Mouse (Mus musculus): ENCODE measurements around the gene Adrb1.

The Adrb1 gene

GRCm38 (mm10) chr19:56721387-56722211 is at the start of gene Adrb1:
Gene Adrb1, plus strand, starts transcription at chr19:56722199.
- peak; percentile 16 for DNase-seq (ENCODE audit: low read depth, low spot score)

- no peak for DNase-seq (ENCODE audit: low read depth, low spot score)
Observed at GRCm38 (mm10) chr19:56675690-56676089, 46.3 kb upstream of the Adrb1 start.

GRCm38 (mm10) chr19:56676506-56676905 is 45.5 kb upstream of the Adrb1 start:
- no peak for DNase-seq (ENCODE audit: low read depth, low spot score)

- no peak for DNase-seq (ENCODE audit: low read depth, low spot score)
Observed at GRCm38 (mm10) chr19:56677611-56678010, 44.4 kb upstream of the Adrb1 start.

- DNase-seq (ENCODE audit: low read depth, low spot score), result no peak
Observed at GRCm38 (mm10) chr19:56678516-56678915, 43.5 kb upstream of the Adrb1 start.

- DNase-seq (ENCODE audit: low read depth, low spot score), result peak; percentile 26
Observed at GRCm38 (mm10) chr19:56679213-56679965, 42.6 kb upstream of the Adrb1 start.

- DNase-seq (ENCODE audit: low read depth, low spot score), result no peak
Observed at GRCm38 (mm10) chr19:56679992-56680391, 42.0 kb upstream of the Adrb1 start.

- DNase-seq (ENCODE audit: low read depth, low spot score), result peak; percentile 44
Observed at GRCm38 (mm10) chr19:56682297-56682696, 39.7 kb upstream of the Adrb1 start.

- DNase-seq (ENCODE audit: low read depth, low spot score), result peak; percentile 42
Observed at GRCm38 (mm10) chr19:56682843-56683242, 39.2 kb upstream of the Adrb1 start.

- DNase-seq (ENCODE audit: low read depth, low spot score), result peak; percentile 56
Observed at GRCm38 (mm10) chr19:56685515-56685914, 36.5 kb upstream of the Adrb1 start.

- DNase-seq (ENCODE audit: low read depth, low spot score), result no peak
Observed at GRCm38 (mm10) chr19:56686218-56686617, 35.8 kb upstream of the Adrb1 start.

GRCm38 (mm10) chr19:56687026-56687635 is 34.9 kb upstream of the Adrb1 start:
- DNase-seq (ENCODE audit: low read depth, low spot score), result peak; percentile 18

GRCm38 (mm10) chr19:56687676-56688075 is 34.3 kb upstream of the Adrb1 start:
- no peak for DNase-seq (ENCODE audit: low read depth, low spot score)

GRCm38 (mm10) chr19:56688661-56689335 is 33.2 kb upstream of the Adrb1 start:
- DNase-seq (ENCODE audit: low read depth, low spot score), result no peak

- DNase-seq (ENCODE audit: low read depth, low spot score), result no peak
Observed at GRCm38 (mm10) chr19:56689493-56689892, 32.5 kb upstream of the Adrb1 start.

- DNase-seq (ENCODE audit: low read depth, low spot score), result no peak
Observed at GRCm38 (mm10) chr19:56691103-56691502, 30.9 kb upstream of the Adrb1 start.

- DNase-seq (ENCODE audit: low read depth, low spot score), result no peak
Observed at GRCm38 (mm10) chr19:56692451-56692850, 29.5 kb upstream of the Adrb1 start.

GRCm38 (mm10) chr19:56697370-56698144 is 24.4 kb upstream of the Adrb1 start:
- no peak for DNase-seq (ENCODE audit: low read depth, low spot score)

GRCm38 (mm10) chr19:56700848-56701247 is 21.2 kb upstream of the Adrb1 start:
- no peak for DNase-seq (ENCODE audit: low read depth, low spot score)

GRCm38 (mm10) chr19:56701404-56702033 is 20.5 kb upstream of the Adrb1 start:
- DNase-seq (ENCODE audit: low read depth, low spot score), result no peak
